ENCODE assay signal across 8 mouse cellular contexts in the genomic region with DNA sequence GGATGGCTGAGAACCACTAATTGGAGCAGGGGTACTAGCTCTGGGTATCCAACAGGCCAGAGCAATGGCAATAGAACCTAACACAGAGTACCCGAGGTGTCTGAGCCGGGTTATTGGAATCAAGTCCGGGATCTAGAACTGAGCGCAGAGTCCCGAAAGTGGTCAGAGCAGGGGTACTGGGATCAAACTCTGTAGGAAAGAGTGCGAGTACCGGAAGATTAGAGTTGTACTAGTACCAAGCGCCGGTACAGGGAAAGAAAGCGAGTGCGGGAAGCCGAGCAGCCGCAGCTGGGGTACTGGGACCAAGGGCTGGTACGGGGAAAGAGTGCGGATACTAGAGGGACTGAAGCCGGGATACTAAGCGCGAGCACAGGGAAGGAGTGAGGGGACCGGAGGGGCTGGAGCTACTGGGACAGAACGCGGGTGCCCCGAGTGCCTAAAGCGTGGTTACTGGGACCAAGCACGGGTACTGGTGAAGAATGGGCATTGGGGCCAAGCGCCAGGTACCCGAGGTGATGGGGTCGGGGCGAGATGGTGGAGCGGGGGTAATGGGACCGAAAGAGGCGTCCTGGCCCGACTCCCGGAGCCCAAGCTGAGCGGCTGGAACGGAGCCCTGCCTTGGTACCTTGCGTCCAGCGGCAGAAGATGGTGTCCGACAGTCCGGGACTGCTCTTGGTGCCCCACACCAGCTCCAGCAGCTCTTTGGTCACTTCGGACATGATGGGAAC. TPM values are rescaled to one million over a fixed set of nuclear protein-coding genes. Genes with fewer than 3 reads are reported as not detected.
DNase-seq lines count a peak whose midpoint lies in the region; ATAC-seq and TF ChIP-seq lines count a peak whose summit lies in the region.

No protein-coding gene starts in this region.

- TF ChIP-seq POLR2A in cerebellum, adult 2 months (IDR thresholded peaks at IDR 0.05; ENCODE audit: borderline replicate concordance, insufficient read depth, low read length), result no peak

- no peak for DNase-seq in cerebellum, adult 2 months
- DNase-seq in cerebellum, adult 9-11 months, result no peak
- peak; percentile 54 to 56 for DNase-seq in right cerebral cortex, postnatal 10 days (ENCODE audit: low spot score in 2 of 2)
- DNase-seq in right cerebral cortex, adult 18-20 months, result no peak

- peak overlapping the region; percentile 26 for H3K27ac ChIP-seq in cerebellum, adult 2 months (ENCODE audit: insufficient read depth, low read length)
- H3K27ac ChIP-seq in intestine, embryonic 15.5 days, result peak overlapping the region; percentile 33; the same call in 1 of the 2 replicates
- H3K27ac ChIP-seq in stomach, embryonic 15.5 days, result peak overlapping the region; percentile 57

- no peaks in the 10 kb centered on the region for H3K9me3 ChIP-seq in erythroblast, embryonic 14.5 days (ENCODE audit: control insufficient read depth, low read length)
- no peaks in the 10 kb centered on the region for H3K9me3 ChIP-seq in intestine, embryonic 15.5 days
- H3K9me3 ChIP-seq in stomach, embryonic 15.5 days, result no peaks in the 10 kb centered on the region

- TF ChIP-seq CTCF in cerebellum, adult 2 months (IDR thresholded peaks at IDR 0.05; ENCODE audit: borderline replicate concordance, insufficient read depth, low read depth, low read length), result no peak

- H3K9ac ChIP-seq in intestine, embryonic 15.5 days, result peak overlapping the region; percentile 63
- peak overlapping the region; percentile 71 for H3K9ac ChIP-seq in stomach, embryonic 15.5 days

- H3K4me3 ChIP-seq in cerebellum, adult 2 months (replicated peaks; ENCODE audit: insufficient read depth, low read depth, low read length), result peak overlapping the region; percentile 97
- peak overlapping the region; percentile 89 for H3K4me3 ChIP-seq in erythroblast, embryonic 14.5 days (replicated peaks)
- H3K4me3 ChIP-seq in intestine, embryonic 15.5 days (replicated peaks), result peak overlapping the region; percentile 65
- H3K4me3 ChIP-seq in stomach, embryonic 15.5 days (replicated peaks), result peak overlapping the region; percentile 93

- WGBS in cerebellum, adult 2 months, result under 1% methylated on average over 40 of the region's 40 CpGs
- WGBS in intestine, embryonic 15.5 days, result 1% methylated on average over 40 of the region's 40 CpGs
- under 1% methylated on average over 40 of the region's 40 CpGs for WGBS in stomach, embryonic 15.5 days

- peaks cover 7% of the 10 kb centered on the region; the same call in 1 of the 2 replicates for H3K36me3 ChIP-seq in erythroblast, embryonic 14.5 days (ENCODE audit: control insufficient read depth)
- no peaks in the 10 kb centered on the region for H3K36me3 ChIP-seq in intestine, embryonic 15.5 days
- no peaks in the 10 kb centered on the region for H3K36me3 ChIP-seq in stomach, embryonic 15.5 days

- H3K4me2 ChIP-seq in intestine, embryonic 15.5 days (replicated peaks), result peak overlapping the region; percentile 78
- peak overlapping the region; percentile 80 for H3K4me2 ChIP-seq in stomach, embryonic 15.5 days

- ATAC-seq in intestine, embryonic 15.5 days, result peak; percentile 83
- ATAC-seq in megakaryocyte-erythroid progenitor cell, adult 5-6 weeks (replicated peaks; ENCODE audit: low FRiP score, low TSS enrichment, poor library complexity, severe bottlenecking), result peak; percentile 71
- peak; percentile 61 for ATAC-seq in stomach, embryonic 15.5 days (ENCODE audit: insufficient read depth, low FRiP score, low read depth)

- H3K4me1 ChIP-seq in cerebellum, adult 2 months (ENCODE audit: control insufficient read depth, insufficient read depth, low read length), result peaks cover 5% of the 10 kb centered on the region; the same call in 1 of the 2 replicates
- H3K4me1 ChIP-seq in erythroblast, embryonic 14.5 days (ENCODE audit: control insufficient read depth), result peaks cover 34% of the 10 kb centered on the region
- H3K4me1 ChIP-seq in intestine, embryonic 15.5 days (replicated peaks), result peaks cover 5% of the 10 kb centered on the region; the same call in 1 of the 2 replicates
- 0 out of 2 replicates have a peak, but pooled peaks cover 7% of the 10 kb centered on the region for H3K4me1 ChIP-seq in stomach, embryonic 15.5 days

- no peaks in the 10 kb centered on the region for H3K27me3 ChIP-seq in cerebellum, adult 2 months (ENCODE audit: control insufficient read depth, insufficient read depth, low read length)
- no peaks in the 10 kb centered on the region for H3K27me3 ChIP-seq in erythroblast, embryonic 14.5 days (ENCODE audit: control insufficient read depth)
- no peaks in the 10 kb centered on the region for H3K27me3 ChIP-seq in intestine, embryonic 15.5 days (replicated peaks)
- H3K27me3 ChIP-seq in stomach, embryonic 15.5 days (replicated peaks), result no peaks in the 10 kb centered on the region

RNA-seq across cellular contexts. Expression of a gene that starts 0.6 kb away (rescaled TPM):
- 52.6 and 61.3 TPM in 2 replicates for polyA plus RNA-seq in cerebellum, adult 2 months (2012; rRNA removed)
- 4.7 and 5.4 TPM in 2 replicates for polyA plus RNA-seq in erythroblast, embryonic 14.5 days (2012)
- polyA plus RNA-seq in intestine, embryonic 15.5 days (2015; fragmentation: Nextera tagmentation; extraction: Ambion mirVana), result 20.7 and 25.0 TPM in 2 replicates
- total RNA-seq in megakaryocyte-erythroid progenitor cell, adult 5-6 weeks (2014; fragmentation: Nextera tagmentation), result 37.8 and 39.4 TPM in 2 replicates
- total RNA-seq in megakaryocyte-erythroid progenitor cell, adult 5-6 weeks (2017), result 23.4 and 30.6 TPM in 2 replicates
- 23.5 and 25.3 TPM in 2 replicates for polyA plus RNA-seq in stomach, embryonic 15.5 days (2015; fragmentation: Nextera tagmentation; extraction: Ambion mirVana)

Comparison
In these comparisons a context has a peak if more than half of its experiments do, and no peak if none do; other contexts are left out.
1. DNase-seq: peak in right cerebral cortex, postnatal 10 days (2 of 2); none in cerebellum, adult 2 months (0 of 2), cerebellum, adult 9-11 months (single experiment) and right cerebral cortex, adult 18-20 months (single experiment).
2. Peak in every context shown above with its lines, with median percentiles within 50 percentile points of each other: H3K27ac ChIP-seq, H3K4me3 ChIP-seq and ATAC-seq.